Mouse (Mus musculus): ENCODE results near the gene Tbk1. TPM values are rescaled to one million over a fixed set of nuclear protein-coding genes. Genes with fewer than 3 reads are reported as not detected.

Tbk1 gene
- total RNA-seq, 1 experiment = 25.7 TPM

GRCm38 (mm10) chr10:121571511-121572147 lies 15.0 kb downstream of the Tbk1 start:
- no peak overlapping the region for H3K27ac ChIP-seq (ENCODE audit: insufficient read depth, low read depth, low read length, poor library complexity, severe bottlenecking)
- peaks cover 21% of the 10 kb centered on the region for H3K36me3 ChIP-seq (ENCODE audit: control insufficient read depth, insufficient read depth, low read length, poor library complexity, severe bottlenecking)
- H3K4me3 ChIP-seq (ENCODE audit: insufficient read depth in 1 of 2, low read depth in 1 of 2, low read length in 2 of 2, poor library complexity in 1 of 2, severe bottlenecking in 1 of 2) = no peak overlapping the region
- in situ Hi-C loops (cut with MboI; ENCODE audit: low sequenced_read_pairs in 2 of 2, unreplicated experiment in 2 of 2) = no loop called here
- H3K9ac ChIP-seq (ENCODE audit: insufficient read depth, low read depth, low read length, poor library complexity, severe bottlenecking) = no peak overlapping the region
- no peak for DNase-seq (ENCODE audit: low read depth, low spot score)
- no peak for TF ChIP-seq MAFK (IDR thresholded peaks at IDR 0.05; ENCODE audit: insufficient read depth, low read depth, low read length)
- no peaks in the 10 kb centered on the region for H3K9me3 ChIP-seq (ENCODE audit: control insufficient read depth, insufficient read depth, low read depth, low read length)
- peaks cover 0 to 8% of the 10 kb centered on the region in 2 experiments; a peak in 2 of 4 replicates for H3K4me1 ChIP-seq (ENCODE audit: control insufficient read depth in 2 of 2, insufficient read depth in 2 of 2, low read length in 2 of 2, poor library complexity in 1 of 2)

GRCm38 (mm10) chr10:121571031-121571430 lies 15.6 kb downstream of the Tbk1 start:
- H3K27ac ChIP-seq (ENCODE audit: insufficient read depth, low read depth, low read length, poor library complexity, severe bottlenecking) = no peak overlapping the region
- no peak overlapping the region for H3K9ac ChIP-seq (ENCODE audit: insufficient read depth, low read depth, low read length, poor library complexity, severe bottlenecking)
- in situ Hi-C loops (cut with MboI; ENCODE audit: low sequenced_read_pairs in 2 of 2, unreplicated experiment in 2 of 2) = no loop called here
- H3K36me3 ChIP-seq (ENCODE audit: control insufficient read depth, insufficient read depth, low read length, poor library complexity, severe bottlenecking) = peaks cover 18% of the 10 kb centered on the region
- H3K4me1 ChIP-seq (ENCODE audit: control insufficient read depth in 2 of 2, insufficient read depth in 2 of 2, low read length in 2 of 2, poor library complexity in 1 of 2) = peaks cover 0 to 8% of the 10 kb centered on the region in 2 experiments; a peak in 2 of 4 replicates
- no peak for DNase-seq (ENCODE audit: low read depth, low spot score)
- no peak overlapping the region for H3K4me3 ChIP-seq (ENCODE audit: insufficient read depth in 1 of 2, low read depth in 1 of 2, low read length in 2 of 2, poor library complexity in 1 of 2, severe bottlenecking in 1 of 2)
- TF ChIP-seq CHD2 (IDR thresholded peaks at IDR 0.05; ENCODE audit: low read depth, low read length) = no peak
- TF ChIP-seq ZC3H11A (IDR thresholded peaks at IDR 0.05; ENCODE audit: borderline replicate concordance, low read depth, low read length) = no peak
- H3K9me3 ChIP-seq (ENCODE audit: control insufficient read depth, insufficient read depth, low read depth, low read length) = no peaks in the 10 kb centered on the region

GRCm38 (mm10) chr10:121569796-121570195 lies 16.8 kb downstream of the Tbk1 start:
- Histone ChIP-seq H3K27ac (ENCODE audit: insufficient read depth, low read depth, low read length, poor library complexity, severe bottlenecking) (no peak overlapping the region), H3K9ac (ENCODE audit: insufficient read depth, low read depth, low read length, poor library complexity, severe bottlenecking) (no peak overlapping the region), H3K4me1 (ENCODE audit: control insufficient read depth in 2 of 2, insufficient read depth in 2 of 2, low read length in 2 of 2, poor library complexity in 1 of 2) (peaks cover 0 to 8% of the 10 kb centered on the region in 2 experiments; a peak in 2 of 4 replicates), H3K9me3 (ENCODE audit: control insufficient read depth, insufficient read depth, low read depth, low read length) (no peaks in the 10 kb centered on the region), H3K36me3 (ENCODE audit: control insufficient read depth, insufficient read depth, low read length, poor library complexity, severe bottlenecking) (peaks cover 14% of the 10 kb centered on the region; the same call in 1 of the 2 replicates), H3K4me3 (ENCODE audit: insufficient read depth in 1 of 2, low read depth in 1 of 2, low read length in 2 of 2, poor library complexity in 1 of 2, severe bottlenecking in 1 of 2) (no peak overlapping the region)
- DNase-seq (ENCODE audit: low read depth, low spot score) = no peak
- in situ Hi-C loops (cut with MboI; ENCODE audit: low sequenced_read_pairs in 2 of 2, unreplicated experiment in 2 of 2) = no loop called here
- TF ChIP-seq CHD2 (IDR thresholded peaks at IDR 0.05; ENCODE audit: low read depth, low read length) (no peak), MAFK (IDR thresholded peaks at IDR 0.05; ENCODE audit: insufficient read depth, low read depth, low read length) (no peak), ZC3H11A (IDR thresholded peaks at IDR 0.05; ENCODE audit: borderline replicate concordance, low read depth, low read length) (no peak), ZNF384 (IDR thresholded peaks at IDR 0.05; ENCODE audit: low read depth, low read length) (no peak), HCFC1 (IDR thresholded peaks at IDR 0.05; ENCODE audit: borderline replicate concordance, insufficient read depth, low read length) (no peak)

DNA sequence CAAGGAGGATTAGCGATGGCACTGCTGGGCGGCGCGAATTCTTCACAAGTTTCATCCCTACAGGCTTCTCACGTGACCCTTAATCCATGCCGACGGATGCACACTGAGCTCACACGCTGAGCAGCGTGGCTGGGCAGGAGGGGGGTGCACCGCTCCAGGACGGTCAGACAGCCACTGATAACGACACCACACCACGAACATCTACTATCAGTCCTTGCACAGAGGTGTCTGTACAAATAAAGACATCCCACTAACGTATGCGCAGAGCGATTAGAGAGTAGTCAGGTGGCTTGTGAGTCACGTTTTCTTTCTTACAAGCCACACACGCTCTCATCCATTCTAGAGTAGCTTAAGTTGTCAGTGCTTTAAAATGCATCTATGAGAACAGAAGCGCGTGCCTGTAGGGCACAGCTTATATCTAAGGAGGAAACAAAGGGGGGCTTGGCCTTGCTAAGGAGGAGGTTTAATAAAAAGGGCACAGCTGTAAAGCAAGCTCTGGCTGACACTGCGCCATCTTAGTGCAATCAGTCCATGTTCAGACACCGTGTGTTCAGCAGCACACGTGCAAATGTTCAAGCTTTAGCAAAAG lies 17.5 kb downstream of the Tbk1 start:
- Histone ChIP-seq H3K9me3 (ENCODE audit: control insufficient read depth, insufficient read depth, low read depth, low read length) (no peaks in the 10 kb centered on the region), H3K36me3 (ENCODE audit: control insufficient read depth, insufficient read depth, low read length, poor library complexity, severe bottlenecking) (peaks cover 13% of the 10 kb centered on the region; the same call in 1 of the 2 replicates), H3K27ac (ENCODE audit: insufficient read depth, low read depth, low read length, poor library complexity, severe bottlenecking) (peak overlapping the region; percentile 31; the same call in 1 of the 2 replicates), H3K4me1 (ENCODE audit: control insufficient read depth in 2 of 2, insufficient read depth in 2 of 2, low read length in 2 of 2, poor library complexity in 1 of 2) (peaks cover 0 to 8% of the 10 kb centered on the region in 2 experiments; a peak in 2 of 4 replicates), H3K4me3 (ENCODE audit: insufficient read depth in 1 of 2, low read depth in 1 of 2, low read length in 2 of 2, poor library complexity in 1 of 2, severe bottlenecking in 1 of 2) (peak overlapping the region in 1 of 2 experiments; percentile 11; a peak in 1 of 4 replicates), H3K9ac (ENCODE audit: insufficient read depth, low read depth, low read length, poor library complexity, severe bottlenecking) (peak overlapping the region; percentile 5; the same call in 1 of the 2 replicates)
- TF ChIP-seq CHD2 (IDR thresholded peaks at IDR 0.05; ENCODE audit: low read depth, low read length) = no peak
- no peak for TF ChIP-seq HCFC1 (IDR thresholded peaks at IDR 0.05; ENCODE audit: borderline replicate concordance, insufficient read depth, low read length)
- no peak for TF ChIP-seq ZNF384 (IDR thresholded peaks at IDR 0.05; ENCODE audit: low read depth, low read length)
- no peak for TF ChIP-seq ZC3H11A (IDR thresholded peaks at IDR 0.05; ENCODE audit: borderline replicate concordance, low read depth, low read length)
- TF ChIP-seq MAFK (IDR thresholded peaks at IDR 0.05; ENCODE audit: insufficient read depth, low read depth, low read length) = no peak
- DNase-seq (ENCODE audit: low read depth, low spot score) = peak; percentile 31
- in situ Hi-C loops (cut with MboI; ENCODE audit: low sequenced_read_pairs in 2 of 2, unreplicated experiment in 2 of 2) = no loop called here

Measured in ES-E14 (cell line).